Mouse (Mus musculus) fibroblast of lung, adult 2 months (primary cell): ENCODE results near the gene Fancd2.

Experiments
- DNase-seq: peaks from one replicate; pipeline ENCODE4 v3.0.0-alpha.2; 2011; ENCODE audit warnings: low read depth

Gene Fancd2

DNA sequence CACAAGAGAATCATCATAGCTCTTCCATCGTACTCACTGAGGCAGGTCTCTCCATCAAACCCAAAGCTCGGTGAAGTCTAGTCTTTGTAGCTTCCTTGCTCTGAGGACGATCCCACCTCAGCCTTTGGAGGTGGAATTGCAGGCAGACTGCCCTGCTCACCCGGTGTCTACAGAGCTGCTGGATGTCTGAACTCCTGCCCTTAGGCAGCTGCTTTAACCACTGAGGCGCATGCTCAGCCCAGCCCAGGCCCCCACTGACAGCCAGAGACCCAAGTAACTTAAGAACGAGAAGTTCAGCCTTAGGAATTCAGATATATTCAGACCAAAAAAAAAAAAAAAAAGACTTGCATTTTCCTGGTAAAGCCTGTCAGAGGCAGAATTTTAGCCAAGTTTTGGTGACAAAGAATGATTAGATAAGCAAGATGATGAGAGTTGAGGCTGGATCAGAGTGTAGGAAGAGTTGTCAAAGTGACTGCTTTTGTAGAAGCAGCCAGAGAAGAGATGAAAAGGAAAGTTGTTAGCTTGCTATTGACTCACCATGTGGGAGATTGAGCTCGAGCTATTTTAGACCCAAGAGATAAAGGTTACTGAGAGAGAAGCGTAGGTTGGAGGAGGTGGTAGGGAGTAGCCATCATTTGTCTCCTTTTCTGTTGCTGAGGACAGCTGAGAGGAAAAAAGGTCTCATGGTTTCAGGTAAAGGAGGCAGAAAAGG, 80.9 kb downstream of the Fancd2 start:
- no peak for DNase-seq

DNA sequence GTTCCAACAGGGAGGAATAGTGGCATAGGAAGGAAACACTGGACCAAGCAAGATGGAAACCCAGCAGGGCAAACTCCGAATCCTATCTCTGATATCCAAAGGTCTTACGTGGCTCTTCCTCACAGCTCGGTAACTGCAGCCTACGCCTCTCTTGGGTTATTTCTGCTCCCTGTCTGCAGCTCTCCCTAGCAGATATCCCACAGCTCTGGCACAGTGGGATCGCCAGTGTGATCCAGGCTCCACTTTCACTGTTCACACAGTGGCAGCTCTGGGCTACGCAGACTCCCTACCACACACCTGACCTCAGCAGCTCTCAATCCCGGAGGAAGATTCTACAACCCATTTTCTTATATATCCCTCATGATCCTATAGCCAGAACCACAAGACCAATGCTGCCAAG, 82.7 kb downstream of the Fancd2 start:
- no peak for DNase-seq

- no peak for DNase-seq
Measured at GRCm38 (mm10) chr6:113614997-113615396, 83.5 kb downstream of the Fancd2 start.

DNA sequence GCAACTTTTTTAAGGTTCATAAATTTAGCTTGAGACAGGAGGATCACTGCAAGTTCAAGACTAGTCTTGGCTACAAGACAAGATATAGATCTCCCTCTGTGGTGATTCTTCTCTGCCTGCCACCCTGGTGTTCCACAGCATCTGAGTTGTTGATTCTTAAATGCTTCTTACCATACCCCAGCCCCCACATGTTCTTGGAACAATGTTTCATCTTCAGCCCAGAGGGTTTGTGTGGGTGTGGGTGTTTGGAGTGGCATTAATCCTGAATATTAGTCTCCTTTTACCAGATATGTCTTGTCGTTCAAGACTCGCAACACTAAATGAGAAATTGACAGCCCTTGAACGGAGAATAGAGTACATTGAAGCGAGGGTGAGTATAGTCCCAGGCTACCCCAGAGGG, 84.0 kb downstream of the Fancd2 start:
- no peak for DNase-seq

- DNase-seq, result no peak
Measured at GRCm38 (mm10) chr6:113623386-113623785, 91.9 kb downstream of the Fancd2 start.

DNA sequence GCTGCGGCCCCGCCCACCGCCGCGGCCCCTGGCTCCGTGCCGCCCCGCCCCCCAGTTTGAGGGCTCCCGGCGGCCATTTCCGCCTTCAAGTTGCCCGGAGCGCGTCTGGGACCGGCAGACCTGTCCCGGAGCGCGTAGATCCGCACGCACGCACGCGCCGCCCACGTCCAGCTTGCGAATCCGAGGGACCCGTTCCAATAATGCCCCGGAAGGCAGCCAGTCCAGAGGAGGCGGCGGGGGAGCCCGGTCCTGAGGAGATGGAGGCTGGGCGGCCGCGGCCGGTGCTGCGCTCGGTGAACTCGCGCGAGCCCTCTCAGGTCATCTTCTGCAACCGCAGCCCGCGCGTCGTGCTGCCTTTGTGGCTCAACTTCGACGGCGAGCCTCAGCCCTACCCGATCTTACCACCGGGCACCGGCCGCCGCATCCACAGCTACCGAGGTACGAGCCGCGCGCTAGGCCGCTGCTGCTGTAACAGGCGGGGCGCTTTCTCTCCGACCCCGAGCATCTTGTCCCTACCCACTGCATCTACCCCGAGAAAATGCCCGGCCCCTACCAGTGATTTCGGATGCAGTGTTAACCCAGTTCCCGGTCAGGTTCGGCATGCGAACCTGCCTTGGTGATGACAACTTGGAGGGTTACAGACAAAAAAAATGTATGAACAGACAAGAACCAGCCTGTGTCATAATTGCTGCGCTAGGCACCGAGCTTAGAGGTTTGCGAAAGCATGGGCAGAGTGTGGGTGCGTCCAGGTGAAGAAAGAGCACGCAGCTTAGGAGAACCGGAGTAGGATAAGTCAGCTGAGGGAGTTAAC, 92.7 kb downstream of the Fancd2 start, which contains the start of gene Vhl:
Gene Vhl, plus strand, starts transcription at position 19 of the 811 bp plus-strand sequence.
- peak; percentile 44 for DNase-seq

DNA sequence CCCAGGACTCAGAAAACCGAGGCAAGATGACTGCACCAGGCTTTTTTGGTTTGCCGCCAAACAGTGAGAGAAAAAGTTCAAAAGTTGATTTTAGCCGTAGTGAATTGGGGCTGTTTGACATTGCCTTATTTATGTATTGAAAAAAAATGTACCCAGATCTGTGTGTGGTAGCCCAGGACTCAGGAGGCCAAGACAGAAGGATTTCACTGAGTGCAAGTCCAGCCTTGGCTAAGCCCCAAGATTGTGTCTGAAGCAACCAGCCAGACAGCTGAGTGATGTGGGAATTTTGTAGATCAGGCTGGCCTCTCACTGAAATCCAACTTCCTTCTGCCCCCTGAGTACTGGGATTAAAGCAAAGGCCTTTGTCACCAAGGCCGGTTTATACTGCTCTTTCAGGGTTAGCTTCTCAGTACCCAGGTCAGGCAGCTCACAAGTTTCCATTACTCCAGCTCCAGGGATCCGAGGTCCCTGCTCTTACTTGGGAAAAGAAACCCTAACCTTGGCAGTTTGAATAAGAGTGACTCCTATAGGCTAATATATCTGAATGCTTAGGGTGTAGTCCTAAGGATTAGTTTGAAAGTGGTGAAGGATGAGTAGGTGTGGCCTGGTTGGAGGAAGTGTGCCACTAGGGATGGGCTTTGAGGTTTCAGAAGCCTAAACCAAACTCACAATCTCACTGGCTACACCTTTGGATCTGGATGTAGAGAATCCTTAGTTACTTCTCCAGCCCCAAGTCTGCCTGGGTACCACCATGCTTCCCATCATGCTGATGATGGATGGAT, 93.7 kb downstream of the Fancd2 start:
- peak; percentile 38 for DNase-seq

- DNase-seq, result no peak
Measured at GRCm38 (mm10) chr6:113630322-113630721, 98.8 kb downstream of the Fancd2 start.

DNA sequence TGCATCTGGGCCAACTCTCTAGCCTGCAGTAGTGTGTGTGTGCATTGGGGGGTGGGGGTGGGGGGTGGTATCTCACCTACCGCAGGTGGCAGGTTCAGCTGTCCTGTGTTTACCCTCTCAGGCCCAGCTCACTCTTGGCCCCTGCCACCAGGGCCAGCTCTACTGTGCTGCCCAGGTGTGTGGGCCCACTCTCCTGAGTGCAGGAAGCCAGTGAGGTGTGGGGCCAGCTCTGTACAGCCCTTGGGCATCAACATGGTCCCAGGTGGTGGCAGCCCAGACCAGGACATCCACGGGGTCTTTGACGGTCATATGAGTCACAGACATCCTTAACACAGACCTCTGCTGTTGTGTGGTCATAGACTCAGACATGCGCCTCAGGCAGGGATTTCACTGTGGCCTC, 101.4 kb downstream of the Fancd2 start:
- DNase-seq, result no peak

DNA sequence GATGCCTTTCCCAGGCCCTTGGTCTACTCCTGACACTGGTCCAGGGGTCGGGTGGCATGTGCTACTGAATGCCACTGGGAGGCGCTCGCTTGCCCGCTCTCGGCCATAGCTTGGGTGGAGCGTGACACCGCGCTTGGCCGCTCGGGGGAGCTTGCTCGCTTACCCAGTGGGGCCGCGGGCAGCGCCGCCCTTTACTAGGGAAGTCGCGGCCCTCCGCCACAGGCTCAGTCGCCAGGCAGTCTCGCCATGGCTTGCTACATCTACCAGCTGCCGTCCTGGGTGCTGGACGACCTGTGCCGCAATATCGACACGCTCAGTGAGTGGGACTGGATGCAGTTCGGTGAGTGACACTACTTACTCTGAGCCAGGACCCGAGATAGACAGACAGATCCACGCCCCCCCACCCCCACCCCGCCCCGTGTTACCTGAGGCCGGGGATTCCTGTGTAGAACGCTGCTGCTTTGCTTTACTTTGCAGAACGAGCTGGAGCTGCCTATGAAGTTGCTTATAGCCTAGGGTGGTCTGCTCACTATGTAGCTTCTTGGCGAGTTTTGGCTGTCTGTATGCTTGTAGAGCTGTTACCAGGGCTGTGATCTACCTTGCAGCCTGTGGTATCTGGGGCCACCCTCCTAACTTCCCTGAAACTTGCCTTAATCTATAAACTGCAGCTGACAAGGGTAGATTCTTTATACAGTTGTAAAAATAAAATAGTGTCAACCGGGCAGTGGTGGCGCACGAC, 107.0 kb downstream of the Fancd2 start, which contains the start of gene Irak2:
Gene Irak2, plus strand, starts transcription at position 166 of the 739 bp plus-strand sequence.
- DNase-seq, result peak; percentile 79

DNA sequence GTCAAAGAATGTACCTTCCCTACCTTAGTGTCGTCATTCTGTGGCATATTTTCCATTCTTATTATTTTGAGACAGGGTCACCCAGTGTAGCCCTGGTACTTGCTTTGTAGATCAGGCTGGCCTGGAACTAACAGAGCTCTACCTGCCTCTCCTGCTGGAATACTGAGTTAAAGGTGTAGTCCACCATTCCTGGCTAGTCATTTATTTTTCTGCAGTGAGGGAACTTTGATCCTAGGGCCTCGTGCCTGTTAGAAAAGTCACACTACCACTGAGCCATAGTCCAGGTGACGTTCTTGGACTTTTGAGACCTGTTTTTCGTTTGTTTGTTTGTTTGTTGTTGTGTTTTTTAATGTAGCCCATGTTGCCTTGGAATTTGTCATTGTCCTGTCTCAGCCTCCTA, 107.7 kb downstream of the Fancd2 start:
- no peak for DNase-seq

GRCm38 (mm10) chr6:113642605-113643004, 111.1 kb downstream of the Fancd2 start:
- no peak for DNase-seq

DNA sequence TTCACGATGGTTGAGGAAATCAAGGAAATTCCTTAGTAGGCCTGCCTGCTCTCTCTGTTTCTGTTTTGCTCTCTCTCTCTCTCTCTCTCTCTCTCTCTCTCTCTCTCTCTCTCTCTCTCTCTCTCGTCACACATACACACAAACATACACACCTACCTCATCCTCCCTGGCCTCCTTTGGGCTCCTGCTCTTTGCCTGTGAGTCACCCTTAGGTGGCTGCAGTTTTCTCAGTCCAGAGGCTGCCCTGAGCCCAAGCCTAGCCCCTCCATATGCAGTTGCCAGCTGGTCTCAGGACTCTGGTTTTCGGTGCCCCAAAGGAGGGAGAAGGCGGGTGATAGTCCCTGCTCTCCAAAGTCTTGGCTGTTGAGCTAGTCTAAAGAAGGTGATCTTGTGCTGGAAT, 111.5 kb downstream of the Fancd2 start:
- DNase-seq, result no peak

DNA sequence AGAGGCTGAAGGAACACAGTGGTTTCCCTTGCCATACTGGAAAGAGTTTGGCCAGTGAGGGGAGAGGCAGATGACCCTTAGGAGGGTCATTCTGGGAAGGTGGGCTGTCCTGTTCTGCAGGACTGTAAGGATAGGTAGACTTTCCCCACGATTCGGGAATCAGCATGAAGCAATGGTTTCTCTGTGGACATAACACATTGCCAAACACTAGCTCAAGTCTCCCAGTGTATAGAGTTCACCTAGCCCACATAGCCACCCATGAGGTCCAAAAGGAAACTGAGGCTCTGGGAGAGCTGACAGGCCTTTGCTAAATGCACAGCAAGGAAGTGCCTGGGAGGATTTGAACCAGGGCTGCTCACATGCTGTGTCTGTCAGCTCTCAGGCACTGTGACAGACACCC, 112.5 kb downstream of the Fancd2 start:
- DNase-seq, result no peak

GRCm38 (mm10) chr6:113644808-113645207, 113.3 kb downstream of the Fancd2 start:
- DNase-seq, result no peak
